Mouse (Mus musculus) lung, postnatal 4 days (tissue): Measurements from ENCODE around the gene Zranb2.
A peak's percentile ranks its signal among the peaks of the same experiment; 100 is the strongest.

Experiments
- DNase-seq, 2 experiments: peaks; one replicate each; pipeline ENCODE4 v3.0.0; 2021

The Zranb2 gene

DNA sequence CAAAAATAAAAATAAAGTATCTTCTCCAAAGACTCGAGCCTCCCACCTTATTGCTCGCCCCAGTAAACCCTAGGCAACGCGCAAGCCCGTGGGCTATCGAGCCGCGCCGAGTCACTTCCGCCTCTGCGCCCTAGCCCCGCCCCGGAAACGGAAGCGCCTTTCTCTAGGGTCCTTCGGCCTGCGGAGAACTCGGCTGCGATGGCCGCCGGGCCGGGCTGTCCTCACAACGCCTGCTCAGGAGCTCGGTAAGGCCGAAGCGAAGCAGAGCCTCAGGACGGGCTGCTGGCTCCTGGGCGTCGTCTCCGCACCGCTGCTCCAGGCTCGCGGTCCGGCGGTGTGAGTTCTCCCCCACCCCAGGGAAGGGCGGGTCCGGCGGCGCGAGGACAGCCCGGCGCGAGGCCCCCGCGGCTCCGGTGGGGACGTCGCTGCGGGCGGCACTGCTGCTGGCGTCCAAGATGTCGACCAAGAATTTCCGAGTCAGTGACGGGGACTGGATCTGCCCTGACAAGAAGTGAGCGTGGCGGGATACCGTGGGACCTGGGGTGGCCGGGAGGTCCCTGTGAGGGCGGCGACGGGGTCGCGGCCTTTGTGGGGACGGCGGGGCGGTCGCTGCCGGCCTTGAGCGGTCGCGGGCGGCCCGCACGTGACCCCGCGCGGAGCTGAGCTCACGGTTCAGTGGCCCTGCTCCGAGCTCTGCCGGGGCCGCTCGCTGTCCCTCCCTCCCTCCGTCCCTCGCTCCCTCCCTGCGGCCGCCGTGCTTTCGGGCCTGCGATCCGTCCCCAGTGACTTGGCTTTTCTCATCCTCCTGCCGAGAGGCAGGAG lies at the start of gene Zranb2:
Zranb2 (plus strand) TSS at position 197 of the 822 bp plus-strand sequence.
- peak; percentile 94 for DNase-seq

DNA sequence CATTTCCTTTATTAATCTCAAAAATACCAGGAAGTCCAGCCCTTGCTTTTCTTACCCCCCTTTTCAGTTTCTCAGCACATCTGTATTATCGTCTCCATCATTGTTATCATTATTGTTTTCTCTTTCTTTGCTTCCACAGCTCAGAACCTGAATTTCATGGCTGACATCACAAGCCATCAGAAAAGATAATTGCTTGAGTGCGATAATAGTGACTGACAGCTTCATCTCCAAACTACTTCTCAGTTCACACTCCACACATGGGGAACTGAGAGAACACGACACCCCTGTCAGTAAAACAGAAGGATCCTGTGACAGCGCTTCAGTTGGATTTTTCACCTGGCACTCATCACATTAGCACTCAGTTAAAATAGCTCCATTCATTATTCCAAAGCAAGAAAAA lies 41.9 kb upstream of the Zranb2 start:
- no peak for DNase-seq

DNA sequence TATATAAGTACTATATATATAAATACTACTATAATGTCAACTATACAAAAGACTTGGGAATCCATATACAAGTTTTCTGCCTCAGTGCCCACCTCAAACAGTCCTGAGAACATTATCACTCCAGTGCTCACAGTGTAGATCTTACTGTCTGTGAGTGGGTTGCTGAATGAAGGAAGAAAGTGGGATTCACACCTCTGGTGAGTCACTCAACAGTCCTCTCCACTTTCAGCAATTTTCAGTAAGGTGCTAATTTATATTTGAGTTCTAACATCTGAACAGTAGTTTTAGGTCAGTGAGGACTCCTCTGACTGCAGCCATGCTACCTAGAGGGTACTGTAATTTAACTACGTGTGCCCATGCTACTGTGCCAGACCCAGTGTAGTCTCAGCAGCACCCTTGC lies 31.7 kb upstream of the Zranb2 start:
- no peak for DNase-seq

DNA sequence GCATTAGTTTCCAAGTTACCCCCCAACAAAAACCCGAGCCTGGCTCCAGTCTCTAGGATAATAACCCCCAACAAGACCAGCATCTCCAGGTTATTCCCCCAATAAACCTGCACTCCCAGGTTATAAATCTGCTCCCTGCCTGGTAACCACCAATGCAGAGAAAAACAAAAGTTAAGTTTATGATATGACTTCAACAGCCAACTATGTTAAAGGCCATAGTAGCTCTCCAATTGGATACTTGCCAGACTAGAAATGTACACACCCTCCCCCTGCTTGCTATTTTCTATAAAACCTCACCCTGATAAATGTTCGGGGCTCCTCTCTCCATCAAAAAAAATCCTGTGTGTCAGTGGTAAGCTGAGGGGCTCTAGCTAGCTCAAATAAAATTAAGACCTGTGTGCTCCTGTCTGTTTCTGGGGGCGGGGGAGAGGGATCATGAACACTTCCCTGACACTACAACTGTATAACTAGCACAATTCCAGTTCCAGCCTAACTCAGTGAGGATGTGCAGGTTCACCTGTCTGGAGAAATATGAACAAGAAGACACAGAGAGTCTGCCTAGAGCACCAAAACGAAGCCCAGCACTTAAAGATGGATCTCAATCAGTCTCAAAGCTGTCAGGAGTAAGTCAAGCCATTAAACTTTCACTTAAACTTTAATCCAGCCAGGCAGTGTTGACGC lies 19.7 kb upstream of the Zranb2 start:
- no peak for DNase-seq

DNA sequence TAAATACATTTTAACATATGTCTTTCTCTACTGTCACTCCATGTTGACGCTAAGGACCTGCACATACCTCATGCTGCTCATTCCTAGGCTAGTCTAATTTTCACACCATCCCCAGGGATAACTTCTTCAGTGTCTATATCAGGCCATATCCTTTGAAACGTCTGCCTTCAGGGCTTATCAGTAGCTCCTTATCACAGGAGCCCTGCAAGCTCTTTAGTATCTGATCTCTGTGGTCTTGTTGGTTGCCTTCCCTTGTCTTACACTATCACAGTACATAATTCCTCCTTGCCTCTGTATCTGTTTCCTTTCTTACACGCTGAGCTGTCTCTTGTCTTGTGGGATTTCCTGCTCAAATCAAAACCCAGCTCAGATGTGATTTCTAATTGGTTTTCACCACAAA lies 17.5 kb upstream of the Zranb2 start:
- DNase-seq, result no peak

DNA sequence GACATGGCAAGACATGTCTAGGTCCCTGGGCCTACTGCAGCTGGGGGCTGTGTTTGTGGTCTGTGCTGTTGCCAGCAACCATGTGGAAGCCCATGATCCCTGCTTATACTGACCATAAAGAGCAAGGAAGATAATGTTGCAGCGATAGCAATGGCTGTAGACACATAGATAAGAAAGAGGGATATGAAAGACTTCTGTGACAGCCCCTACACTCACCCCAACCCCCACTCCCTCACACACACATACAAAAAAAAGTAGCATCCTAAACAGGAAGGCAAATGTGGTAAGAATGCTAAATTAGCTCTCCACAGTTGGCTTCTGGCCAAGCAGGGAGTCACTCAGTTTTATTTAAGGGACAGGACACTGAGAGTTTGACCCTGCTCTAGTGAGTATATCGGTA lies 16.0 kb upstream of the Zranb2 start:
- DNase-seq, result no peak

DNA sequence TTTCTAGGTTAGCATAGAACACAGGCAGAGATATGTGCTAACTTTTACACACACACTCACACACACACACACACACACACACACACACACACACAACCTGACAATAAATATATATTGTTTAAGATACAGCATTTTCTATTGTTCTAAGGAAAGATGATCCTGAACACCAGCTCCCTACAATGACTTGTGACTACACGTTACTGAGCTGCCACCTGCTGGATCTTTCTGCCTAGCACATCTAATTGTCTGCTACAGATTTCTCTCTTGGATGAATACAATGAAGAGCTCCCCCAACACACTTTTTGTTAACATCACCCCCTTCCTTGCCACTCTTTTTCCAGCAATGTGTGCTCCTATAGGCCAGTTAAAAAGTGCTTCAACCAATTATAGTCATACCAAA lies 13.5 kb upstream of the Zranb2 start:
- peak in 1 of 2 experiments; percentile 17 for DNase-seq

DNA sequence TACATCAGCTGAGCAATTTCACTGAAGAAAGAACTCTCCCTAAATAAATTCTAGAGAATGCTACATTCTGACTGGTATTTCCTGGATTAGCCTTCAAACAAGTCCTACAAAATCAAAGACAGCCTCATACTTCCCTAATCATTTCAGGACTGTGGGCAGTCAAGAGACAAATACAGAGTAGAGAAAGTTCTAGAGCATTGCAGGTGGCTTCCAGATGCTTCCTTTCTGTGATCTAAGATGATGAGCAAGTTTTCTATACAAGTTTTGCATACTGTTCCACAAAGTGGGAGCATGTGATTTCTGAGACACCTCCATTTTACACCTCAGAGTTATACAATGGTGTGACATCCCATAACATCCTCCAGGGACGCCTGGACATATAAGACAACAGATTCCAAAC lies 10.1 kb upstream of the Zranb2 start:
- no peak for DNase-seq

DNA sequence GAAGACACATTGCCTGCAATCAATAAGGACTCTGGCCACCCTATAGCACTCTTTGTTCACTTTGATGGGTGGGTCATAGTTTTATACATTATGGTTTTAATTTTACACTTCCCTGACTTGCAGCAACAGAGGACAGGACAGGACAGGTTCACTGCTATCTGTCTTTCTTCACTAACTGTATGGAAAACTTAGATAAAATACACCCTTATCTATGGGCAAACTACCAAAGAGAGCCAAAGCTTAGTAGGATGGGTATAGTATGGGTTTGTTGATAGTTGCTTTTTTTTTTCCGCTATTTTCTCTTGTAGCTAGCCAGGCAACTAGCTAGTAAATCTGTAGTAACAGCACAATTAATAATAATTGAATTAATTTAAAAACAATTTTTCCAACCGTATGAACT lies 2.4 kb upstream of the Zranb2 start:
- no peak for DNase-seq

DNA sequence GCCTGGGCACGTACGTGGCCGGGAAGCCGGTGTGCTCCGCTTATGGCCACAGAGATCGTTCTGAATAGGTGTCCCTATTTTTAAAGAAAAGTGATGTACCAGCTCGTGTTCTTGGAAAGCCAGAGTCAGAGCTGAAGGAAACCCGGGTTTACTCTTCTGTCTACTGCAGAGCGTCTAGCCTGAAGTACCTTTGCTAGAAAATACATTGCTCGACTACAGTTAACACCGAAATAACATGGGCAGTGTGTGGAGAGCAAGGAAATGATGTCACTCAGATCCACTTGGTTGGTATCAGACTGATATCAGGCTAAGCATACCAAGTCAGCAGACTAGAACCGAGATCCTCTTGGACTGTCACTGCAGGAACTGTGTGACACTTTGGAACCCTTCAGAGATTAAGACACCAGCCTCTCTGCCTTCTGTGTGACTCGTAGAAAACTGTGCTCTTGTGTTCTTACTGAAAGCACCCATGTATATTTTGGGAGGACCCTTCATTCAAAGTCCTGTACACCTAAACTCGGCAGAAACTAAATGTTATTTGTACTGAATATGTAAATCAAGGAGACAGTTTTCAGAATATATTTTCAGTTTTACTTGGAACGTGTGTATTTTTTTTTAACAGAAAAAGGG lies 941 bp downstream of the Zranb2 start:
- no peak for DNase-seq

DNA sequence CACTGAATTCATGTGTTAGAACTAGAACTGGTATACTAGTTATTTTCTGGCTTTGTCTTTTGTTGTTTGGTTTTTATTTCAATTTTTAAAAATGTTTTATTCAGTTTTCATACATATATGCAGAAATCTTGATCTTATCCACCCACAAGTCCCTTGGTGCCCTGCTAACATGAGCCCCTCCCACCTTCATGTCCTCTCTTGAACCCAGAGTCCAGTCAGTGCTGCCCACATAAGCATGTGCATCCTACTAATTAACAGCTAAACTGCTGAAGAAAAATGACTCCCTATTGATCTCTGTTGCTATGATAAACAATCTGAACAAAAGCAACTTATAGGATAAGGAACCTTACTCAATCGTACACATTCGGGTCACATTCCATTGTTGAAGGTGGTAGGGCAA lies 15.4 kb downstream of the Zranb2 start:
- DNase-seq, result no peak

DNA sequence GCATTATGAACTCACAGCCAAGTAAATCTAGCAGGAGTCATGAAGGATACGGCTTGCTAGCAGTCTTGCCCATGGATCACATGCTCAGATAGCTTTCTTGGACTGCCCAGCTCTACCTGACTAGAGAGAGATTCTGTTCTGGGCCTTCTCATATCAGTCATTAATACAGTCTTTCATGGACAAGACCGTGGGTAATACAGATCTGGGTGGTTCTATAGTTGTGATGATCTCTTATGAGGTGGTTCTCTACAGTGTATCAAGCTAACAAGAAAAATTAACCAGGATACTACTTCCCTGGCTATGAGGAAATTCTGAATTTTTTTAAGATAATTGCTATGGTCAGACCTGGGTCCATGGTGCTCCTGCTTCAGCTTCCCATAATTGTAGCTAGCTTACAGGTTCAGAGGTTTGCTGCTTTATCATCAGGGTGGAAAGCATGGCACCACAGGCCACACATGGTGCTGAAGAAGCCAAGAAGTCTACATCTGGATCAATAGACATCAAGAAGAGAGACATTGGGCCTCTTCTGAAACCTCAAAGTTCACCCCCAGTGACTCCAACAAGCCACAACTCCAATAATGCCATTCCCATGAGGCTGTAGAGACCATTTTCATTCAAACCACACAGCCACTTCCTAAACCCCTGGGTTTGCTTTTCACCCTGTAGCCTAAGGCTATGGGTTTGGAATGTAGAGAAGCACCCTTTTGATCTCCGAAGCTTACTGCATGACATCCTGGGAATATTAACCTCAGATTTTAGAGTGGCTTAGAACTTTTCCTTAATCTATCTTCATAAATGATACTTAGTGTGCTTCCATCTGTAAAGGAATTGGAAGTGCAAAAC lies 16.0 kb downstream of the Zranb2 start:
- no peak for DNase-seq

DNA sequence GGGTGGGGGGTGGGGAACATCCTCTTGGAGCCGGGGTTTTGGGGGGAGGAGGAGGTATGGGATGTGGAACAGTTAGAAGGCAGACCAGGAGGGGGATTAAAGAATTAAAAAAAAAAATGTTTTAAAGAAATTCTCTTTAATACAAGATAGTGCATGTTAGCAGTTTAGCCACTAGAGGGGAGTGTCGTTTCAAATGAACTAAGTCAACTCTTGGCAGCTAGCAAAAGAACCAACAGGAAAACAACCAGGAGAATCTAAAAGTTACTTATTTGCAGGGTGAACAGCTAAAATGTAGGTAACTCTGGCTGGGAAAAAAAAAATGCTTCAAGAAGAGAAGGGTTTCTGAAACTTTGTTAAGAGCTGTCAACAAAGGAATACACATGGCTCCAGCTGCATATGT lies 31.2 kb downstream of the Zranb2 start:
- DNase-seq, result peak in 1 of 2 experiments; percentile 18

DNA sequence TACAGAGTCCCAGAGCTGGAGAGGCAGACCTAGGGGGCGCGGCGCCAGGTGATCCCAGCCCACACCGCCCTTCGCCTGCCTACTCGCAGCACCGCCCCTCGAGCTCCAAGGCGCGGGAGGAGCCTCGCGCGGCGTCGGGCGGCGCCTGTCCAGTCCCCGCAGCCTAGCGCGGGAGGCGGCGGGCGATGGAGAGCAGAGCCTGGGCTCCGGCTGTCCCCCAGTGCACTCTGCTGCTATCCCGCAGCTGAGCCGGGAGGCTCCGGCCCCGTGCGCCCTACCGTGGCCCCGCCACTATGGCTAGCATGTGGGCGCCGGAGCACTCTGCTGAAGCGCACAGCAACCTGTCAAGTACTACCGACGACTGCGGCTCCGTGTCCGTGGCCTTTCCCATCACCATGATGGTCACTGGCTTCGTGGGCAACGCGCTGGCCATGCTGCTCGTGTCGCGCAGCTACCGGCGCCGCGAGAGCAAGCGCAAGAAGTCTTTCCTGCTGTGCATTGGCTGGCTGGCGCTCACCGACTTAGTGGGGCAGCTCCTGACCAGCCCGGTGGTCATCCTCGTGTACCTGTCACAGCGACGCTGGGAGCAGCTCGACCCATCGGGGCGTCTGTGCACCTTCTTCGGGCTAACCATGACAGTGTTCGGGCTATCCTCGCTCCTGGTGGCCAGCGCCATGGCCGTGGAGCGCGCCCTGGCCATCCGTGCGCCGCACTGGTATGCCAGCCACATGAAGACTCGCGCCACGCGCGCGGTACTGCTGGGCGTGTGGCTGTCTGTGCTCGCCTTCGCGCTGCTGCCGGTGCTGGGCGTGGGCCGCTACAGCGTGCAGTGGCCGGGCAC lies 33.0 kb downstream of the Zranb2 start, which contains the start of gene Ptger3:
Ptger3 (plus strand) TSS at position 168 of the 841 bp plus-strand sequence.
- DNase-seq, result peak; percentile 8 to 49

DNA sequence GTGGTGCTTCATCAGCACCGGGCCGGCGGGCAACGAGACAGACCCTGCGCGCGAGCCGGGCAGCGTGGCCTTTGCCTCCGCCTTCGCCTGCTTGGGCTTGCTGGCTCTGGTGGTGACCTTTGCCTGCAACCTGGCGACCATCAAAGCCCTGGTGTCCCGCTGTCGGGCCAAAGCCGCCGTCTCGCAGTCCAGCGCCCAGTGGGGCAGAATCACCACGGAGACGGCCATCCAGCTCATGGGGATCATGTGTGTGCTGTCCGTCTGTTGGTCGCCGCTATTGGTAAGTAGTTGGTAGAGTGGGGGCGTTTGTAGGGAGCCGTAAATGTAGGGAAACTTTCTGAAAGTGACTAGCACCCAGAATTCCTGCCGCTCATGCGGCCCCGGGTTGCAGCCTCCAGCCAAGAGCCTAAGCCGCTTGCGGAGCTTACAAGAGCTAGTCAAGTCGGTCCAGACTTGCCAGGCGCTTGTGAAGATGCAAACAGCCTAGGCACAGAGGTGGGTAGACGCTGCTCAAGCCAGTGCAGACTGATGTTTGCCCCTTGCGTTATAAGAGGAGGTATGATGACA lies 33.7 kb downstream of the Zranb2 start:
- peak in 1 of 2 experiments; percentile 51 for DNase-seq

DNA sequence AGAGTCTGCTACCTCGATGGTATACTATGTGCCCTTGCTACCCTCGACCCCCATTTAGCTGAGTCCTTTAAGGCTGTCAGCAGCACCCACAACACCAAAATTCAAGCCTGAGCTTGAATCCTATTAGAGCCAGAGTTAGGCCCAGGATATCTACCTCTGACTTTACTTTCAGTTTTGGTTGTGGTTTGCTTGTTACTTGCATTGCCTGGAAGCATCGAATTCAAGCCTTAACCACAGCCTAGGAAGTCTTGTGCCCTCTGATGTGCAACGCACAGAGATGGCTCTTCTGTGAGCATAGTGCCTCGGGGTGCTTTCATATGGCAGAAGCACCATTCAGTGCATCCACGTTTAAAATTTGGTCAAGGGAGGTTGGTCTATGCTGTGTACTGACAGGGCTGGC lies 38.1 kb downstream of the Zranb2 start:
- no peak for DNase-seq

DNA sequence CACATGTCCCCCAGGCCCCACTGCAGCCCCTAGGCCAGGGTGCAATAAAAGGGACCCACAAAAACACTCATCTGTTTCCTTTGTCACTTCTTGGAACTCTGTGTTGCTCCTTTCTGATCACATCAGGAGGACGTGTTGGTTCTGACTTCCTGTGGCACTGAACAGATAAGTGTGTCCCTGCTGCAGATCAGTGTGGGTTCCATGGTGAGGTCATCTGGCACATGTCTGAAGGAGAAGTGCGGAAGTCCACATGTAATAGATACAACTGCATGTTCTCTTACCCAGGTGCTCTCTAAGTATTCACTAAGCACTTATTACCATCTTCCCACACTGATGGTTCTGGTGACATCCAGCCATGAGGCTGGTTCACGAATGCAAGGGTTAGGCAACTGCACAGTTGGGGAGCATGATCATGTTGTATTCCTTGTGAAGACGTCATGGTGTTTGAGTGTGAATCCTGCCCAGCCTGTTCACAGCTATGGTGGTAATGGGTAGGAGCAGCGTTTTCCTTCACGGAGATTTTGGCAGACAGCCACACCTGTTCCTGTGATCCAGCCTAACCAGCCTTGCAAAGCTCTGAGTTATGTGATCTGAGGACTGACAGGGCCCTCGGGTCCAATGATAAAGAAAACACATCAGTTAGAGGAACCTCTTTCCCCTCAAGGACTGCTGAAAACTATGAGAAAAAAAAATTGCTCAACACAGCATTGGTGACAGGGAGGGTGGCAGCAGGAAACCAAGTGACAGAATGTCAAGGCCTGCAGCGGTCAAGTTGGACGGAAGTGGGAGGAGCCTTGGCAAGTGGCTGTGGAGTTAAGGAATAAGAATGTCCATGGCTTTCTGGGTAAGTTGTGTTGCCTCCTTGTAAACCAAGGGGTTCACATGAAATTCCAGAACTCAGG lies 41.7 kb downstream of the Zranb2 start:
- DNase-seq, result peak; percentile 26 to 47

DNA sequence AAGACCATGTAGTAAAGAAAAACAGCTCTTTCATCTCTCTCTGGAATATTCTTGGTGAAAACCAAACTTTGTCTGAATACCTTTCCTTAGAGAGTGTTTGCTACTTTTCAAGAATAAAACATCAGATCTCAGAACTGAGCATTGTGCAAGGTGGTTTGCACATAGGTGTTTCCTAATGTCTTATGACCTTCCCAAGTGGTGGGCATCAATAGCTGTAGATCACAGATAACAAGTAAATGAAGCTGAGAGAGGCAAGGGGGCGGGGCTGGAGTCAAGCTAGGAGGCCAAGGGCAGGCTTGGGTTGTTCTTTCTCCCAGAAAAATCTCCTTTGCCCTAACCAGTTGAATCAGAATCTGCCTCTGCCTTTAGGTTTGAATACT lies 42.4 kb downstream of the Zranb2 start:
- DNase-seq, result no peak

DNA sequence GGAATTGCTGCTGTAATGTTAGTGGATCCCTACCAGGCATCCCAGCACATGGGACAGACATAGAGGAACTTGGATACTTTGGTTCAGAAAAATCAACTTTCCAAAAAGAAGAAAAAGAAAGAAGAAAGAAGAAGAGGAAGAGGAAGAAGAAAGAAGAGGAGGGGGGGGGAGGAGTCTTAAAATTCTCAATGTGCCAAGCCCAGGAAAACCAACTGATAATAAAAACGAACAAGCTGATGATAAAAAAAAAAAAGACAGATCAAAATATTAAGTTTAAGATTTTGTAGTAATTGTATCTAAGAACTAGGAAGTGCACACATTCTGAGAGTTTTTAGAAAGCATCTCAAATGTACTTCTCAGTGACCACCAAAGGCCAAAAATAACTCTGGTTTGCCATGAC lies 42.9 kb downstream of the Zranb2 start:
- DNase-seq, result no peak

DNA sequence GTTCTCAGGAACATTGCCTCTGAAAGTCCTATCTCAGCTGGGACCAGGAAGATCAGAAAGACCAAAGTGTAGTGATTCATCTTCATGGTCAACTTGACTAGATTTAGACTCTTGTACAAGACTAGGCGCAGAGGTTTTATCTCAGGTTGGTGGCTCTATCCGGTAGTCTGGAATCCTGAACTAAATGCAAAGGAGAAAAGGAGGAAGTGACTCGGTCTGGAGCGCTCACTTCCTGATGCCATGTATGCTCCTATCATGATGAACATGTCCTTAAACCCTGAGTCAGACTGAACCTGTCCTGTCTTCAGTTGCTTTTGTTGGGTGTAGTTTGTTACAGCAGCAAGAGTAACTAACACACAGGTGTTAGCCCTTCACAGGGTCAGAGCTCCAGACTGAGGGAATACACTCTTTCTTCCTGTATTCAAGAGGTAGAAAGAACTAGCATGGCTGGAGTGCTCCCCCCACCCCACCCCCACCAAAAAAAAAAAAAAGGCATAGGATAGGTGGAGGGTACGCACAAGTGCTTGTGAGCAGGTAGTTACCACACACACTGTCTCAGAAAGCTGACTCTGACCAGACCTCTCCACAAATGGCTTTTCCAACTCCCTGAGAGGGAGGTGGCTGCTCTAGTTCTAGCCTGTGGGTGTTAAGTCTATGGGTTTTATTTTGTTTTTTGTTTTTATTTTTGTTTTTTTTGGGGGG lies 44.7 kb downstream of the Zranb2 start:
- no peak for DNase-seq
